Comparison of ENCODE assay signal across 20 mouse cellular contexts in the genomic region with DNA sequence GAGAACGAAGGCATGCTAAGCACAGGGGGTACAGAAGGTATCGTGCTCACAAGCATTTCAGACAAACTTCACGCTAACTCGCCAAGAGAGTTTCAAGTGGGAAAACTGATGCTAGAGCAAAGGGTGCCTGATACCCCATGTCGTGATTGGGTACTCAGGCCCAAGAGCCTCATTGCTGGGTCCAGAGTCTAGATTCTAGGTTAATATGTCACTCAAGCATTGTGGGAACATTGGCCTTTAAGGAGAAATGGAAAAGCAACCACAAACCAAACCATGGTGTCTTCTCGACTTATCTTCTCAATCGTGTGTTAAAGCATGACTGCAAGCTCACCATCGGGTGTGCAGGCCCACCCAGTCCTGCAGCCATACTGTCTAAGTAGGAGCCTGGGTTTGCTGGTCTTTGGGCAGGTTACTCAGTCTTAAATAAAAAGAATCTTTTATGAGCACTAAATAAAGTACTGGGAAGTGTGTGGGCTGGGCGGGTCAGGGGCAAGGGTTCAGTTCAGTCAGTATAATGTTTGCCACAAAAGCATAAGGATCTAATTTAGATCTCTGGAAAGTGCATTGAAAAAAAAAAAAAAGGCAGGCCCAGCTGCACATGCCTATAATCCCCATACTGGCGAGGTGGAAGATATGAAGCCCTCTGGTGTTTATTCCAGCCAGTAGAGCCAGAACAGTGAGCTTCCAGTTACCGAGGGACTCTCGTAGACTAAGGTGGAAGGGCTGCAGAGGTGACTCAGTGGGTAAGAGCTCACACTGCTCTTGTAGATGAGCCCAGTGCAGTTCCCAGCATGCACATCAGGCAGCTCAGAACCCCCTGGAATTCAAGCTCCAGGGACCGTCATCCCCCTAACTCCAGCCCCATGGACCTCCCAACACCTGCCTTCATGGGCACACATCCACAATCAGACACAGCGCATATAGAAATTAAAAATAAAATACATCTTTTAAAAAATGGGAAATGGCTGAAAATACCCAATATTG. TPM values are rescaled to one million over a fixed set of nuclear protein-coding genes. Genes with fewer than 3 reads are reported as not detected.
DNase-seq lines count a peak whose midpoint lies in the region; ATAC-seq and TF ChIP-seq lines count a peak whose summit lies in the region.
"Had no signal": no experiment of that assay in that cellular context is flagged by ENCODE, and none has a peak within 500 bp of the region (broad histone marks: within the 10 kb centered on the region; RNA-seq: fewer than 3 reads in every experiment).

No protein-coding gene starts in this region.

- H3K36me3 ChIP-seq in embryonic facial prominence, embryonic 11.5 days (replicated peaks; ENCODE audit: control insufficient read depth, insufficient read depth, low read depth, low read length), result 0 out of 2 replicates have a peak, but pooled peaks cover 2% of the 10 kb centered on the region
- peaks cover 72% of the 10 kb centered on the region for H3K36me3 ChIP-seq in embryonic facial prominence, embryonic 10.5 days (replicated peaks)
- H3K36me3 ChIP-seq in intestine, postnatal 0 days (ENCODE audit: control insufficient read depth, insufficient read depth), result peaks cover 29% of the 10 kb centered on the region
- peaks cover 37% of the 10 kb centered on the region for H3K36me3 ChIP-seq in small intestine, adult 2 months (ENCODE audit: control insufficient read depth, insufficient read depth, low read length)
- H3K36me3 ChIP-seq in midbrain, embryonic 15.5 days (replicated peaks), result no peaks in the 10 kb centered on the region
- peaks cover 5% of the 10 kb centered on the region; the same call in 1 of the 2 replicates for H3K36me3 ChIP-seq in midbrain, embryonic 16.5 days (ENCODE audit: control insufficient read depth, insufficient read depth, low read length)

- intact Hi-C loops in gastrocnemius, postnatal 36 days (cut with DNase I), result no loop called here

- DNase-seq in embryonic facial prominence, embryonic 11.5 days (ENCODE audit: low spot score), result peak; percentile 26
- DNase-seq in embryonic facial prominence, embryonic 10.5 days (ENCODE audit: low spot score), result no peak
- peak; percentile 69 for DNase-seq in kidney, postnatal 14 days
- DNase-seq in gastrocnemius, postnatal 36 days, result no peak
- DNase-seq: cerebellum, postnatal 10 days; thymus, adult 2 months had no signal

- TF ChIP-seq POLR2A in small intestine, adult 2 months (IDR thresholded peaks at IDR 0.05; ENCODE audit: low read depth, low read length), result no peak

- H3K4me3 ChIP-seq in embryonic facial prominence, embryonic 11.5 days (ENCODE audit: low read depth, low read length), result no peak overlapping the region
- H3K4me3 ChIP-seq in embryonic facial prominence, embryonic 10.5 days, result no peak overlapping the region
- H3K4me3 ChIP-seq in intestine, postnatal 0 days (ENCODE audit: low read depth, low read length), result no peak overlapping the region
- no peak overlapping the region; the same call in 1 of the 2 replicates for H3K4me3 ChIP-seq in small intestine, adult 2 months (ENCODE audit: low read depth, low read length)
- H3K4me3 ChIP-seq in midbrain, embryonic 15.5 days, result no peak overlapping the region
- H3K4me3 ChIP-seq in midbrain, embryonic 16.5 days (ENCODE audit: low read depth, low read length), result no peak overlapping the region
- H3K4me3 ChIP-seq: hindbrain, embryonic 13.5 days; liver, embryonic 12.5 days had no signal

- no peaks in the 10 kb centered on the region for H3K4me1 ChIP-seq in embryonic facial prominence, embryonic 11.5 days (ENCODE audit: control insufficient read depth, insufficient read depth, low read length)
- H3K4me1 ChIP-seq in embryonic facial prominence, embryonic 10.5 days, result peaks cover 6% of the 10 kb centered on the region; the same call in 1 of the 2 replicates
- no peaks in the 10 kb centered on the region for H3K4me1 ChIP-seq in intestine, postnatal 0 days (replicated peaks; ENCODE audit: control insufficient read depth, insufficient read depth, low read length)
- peaks cover 10% of the 10 kb centered on the region; the same call in 1 of the 2 replicates for H3K4me1 ChIP-seq in small intestine, adult 2 months (ENCODE audit: control insufficient read depth, insufficient read depth, insufficient read length, low read length)
- H3K4me1 ChIP-seq in midbrain, embryonic 15.5 days, result no peaks in the 10 kb centered on the region
- no peaks in the 10 kb centered on the region for H3K4me1 ChIP-seq in midbrain, embryonic 16.5 days (ENCODE audit: control insufficient read depth, insufficient read depth, low read length)
- H3K4me1 ChIP-seq: hindbrain, embryonic 13.5 days; liver, embryonic 12.5 days had no signal

- H3K27me3 ChIP-seq in embryonic facial prominence, embryonic 11.5 days (ENCODE audit: control insufficient read depth, insufficient read depth, low read length), result no peaks in the 10 kb centered on the region
- no peaks in the 10 kb centered on the region for H3K27me3 ChIP-seq in embryonic facial prominence, embryonic 10.5 days (replicated peaks; ENCODE audit: low read depth, poor library complexity, severe bottlenecking)
- no peaks in the 10 kb centered on the region for H3K27me3 ChIP-seq in intestine, postnatal 0 days (replicated peaks; ENCODE audit: control insufficient read depth, insufficient read depth, low read length)
- H3K27me3 ChIP-seq in small intestine, adult 2 months (ENCODE audit: control insufficient read depth, insufficient read depth, low read length), result no peaks in the 10 kb centered on the region
- no peaks in the 10 kb centered on the region for H3K27me3 ChIP-seq in midbrain, embryonic 15.5 days (replicated peaks)
- no peaks in the 10 kb centered on the region for H3K27me3 ChIP-seq in midbrain, embryonic 16.5 days (ENCODE audit: control insufficient read depth, insufficient read depth, low read depth, low read length)
- H3K27me3 ChIP-seq: CH12.LX; hindbrain, embryonic 13.5 days; liver, embryonic 12.5 days had no signal

- H3K9me3 ChIP-seq in embryonic facial prominence, embryonic 11.5 days (replicated peaks; ENCODE audit: control insufficient read depth, low read length), result no peaks in the 10 kb centered on the region
- H3K9me3 ChIP-seq in embryonic facial prominence, embryonic 10.5 days, result no peaks in the 10 kb centered on the region
- H3K9me3 ChIP-seq in intestine, postnatal 0 days (ENCODE audit: control insufficient read depth), result no peaks in the 10 kb centered on the region
- no peaks in the 10 kb centered on the region for H3K9me3 ChIP-seq in midbrain, embryonic 15.5 days
- H3K9me3 ChIP-seq in midbrain, embryonic 16.5 days (replicated peaks; ENCODE audit: control insufficient read depth, low read length, poor library complexity, severe bottlenecking), result no peaks in the 10 kb centered on the region
- H3K9me3 ChIP-seq: hindbrain, embryonic 13.5 days; liver, embryonic 12.5 days had no signal

- H3K9ac ChIP-seq in embryonic facial prominence, embryonic 11.5 days (replicated peaks; ENCODE audit: low read length), result no peak overlapping the region
- no peak overlapping the region for H3K9ac ChIP-seq in intestine, postnatal 0 days (ENCODE audit: low read depth, low read length)
- H3K9ac ChIP-seq in midbrain, embryonic 15.5 days, result no peak overlapping the region
- no peak overlapping the region for H3K9ac ChIP-seq in midbrain, embryonic 16.5 days (ENCODE audit: low read depth, low read length)
- H3K9ac ChIP-seq: hindbrain, embryonic 13.5 days; liver, embryonic 12.5 days had no signal

- H3K27ac ChIP-seq in embryonic facial prominence, embryonic 11.5 days (replicated peaks; ENCODE audit: low read depth, low read length), result no peak overlapping the region
- H3K27ac ChIP-seq in embryonic facial prominence, embryonic 10.5 days (replicated peaks), result no peak overlapping the region
- H3K27ac ChIP-seq in intestine, postnatal 0 days (ENCODE audit: low read depth, low read length), result peak overlapping the region; percentile 69
- H3K27ac ChIP-seq in small intestine, adult 2 months (ENCODE audit: insufficient read depth, low read depth, low read length), result peak overlapping the region; percentile 81
- no peak overlapping the region for H3K27ac ChIP-seq in midbrain, embryonic 15.5 days
- no peak overlapping the region for H3K27ac ChIP-seq in midbrain, embryonic 16.5 days (ENCODE audit: low read length)
- H3K27ac ChIP-seq: hindbrain, embryonic 13.5 days; liver, embryonic 12.5 days had no signal

- no peak for TF ChIP-seq CTCF in intestine, postnatal 0 days (IDR thresholded peaks at IDR 0.05; ENCODE audit: low read depth)
- TF ChIP-seq CTCF in small intestine, adult 2 months (IDR thresholded peaks at IDR 0.05; ENCODE audit: extremely low read depth, insufficient read length, insufficient replicate concordance, low read depth, low read length), result no peak

- ATAC-seq in embryonic facial prominence, embryonic 11.5 days (replicated peaks; ENCODE audit: insufficient number of reproducible peaks, low FRiP score, low TSS enrichment, low read depth), result no peak
- ATAC-seq in intestine, postnatal 0 days, result peak; percentile 93
- no peak for ATAC-seq in midbrain, embryonic 15.5 days (replicated peaks)
- no peak for ATAC-seq in midbrain, embryonic 16.5 days
- ATAC-seq: liver, embryonic 12.5 days; lung, postnatal 0 days had no signal

- no peak overlapping the region for H3K4me2 ChIP-seq in embryonic facial prominence, embryonic 11.5 days (ENCODE audit: low read depth, low read length)
- H3K4me2 ChIP-seq in intestine, postnatal 0 days (replicated peaks; ENCODE audit: low read depth), result peak overlapping the region; percentile 28
- no peak overlapping the region for H3K4me2 ChIP-seq in midbrain, embryonic 15.5 days
- H3K4me2 ChIP-seq in midbrain, embryonic 16.5 days (ENCODE audit: low read length), result no peak overlapping the region
- H3K4me2 ChIP-seq: hindbrain, embryonic 13.5 days; liver, embryonic 12.5 days had no signal

- WGBS in embryonic facial prominence, embryonic 11.5 days, result 78% methylated on average over 14 of the region's 14 CpGs
- 78% methylated on average over 14 of the region's 14 CpGs for WGBS in embryonic facial prominence, embryonic 10.5 days
- 49% methylated on average over 14 of the region's 14 CpGs for WGBS in intestine, postnatal 0 days
- WGBS in small intestine, adult 2 months, result 40% methylated on average over 14 of the region's 14 CpGs
- WGBS in midbrain, embryonic 15.5 days, result 91% methylated on average over 14 of the region's 14 CpGs
- WGBS in midbrain, embryonic 16.5 days, result 89% methylated on average over 14 of the region's 14 CpGs

RNA-seq across cellular contexts. Expression of gene Qdpr, which starts 13.8 kb away (rescaled TPM):
- polyA plus RNA-seq in embryonic facial prominence, embryonic 11.5 days (2014; fragmentation: Nextera tagmentation; extraction: Ambion mirVana), result 127 and 131 TPM in 2 replicates
- 127 and 130 TPM in 2 replicates for polyA plus RNA-seq in embryonic facial prominence, embryonic 10.5 days (2016; fragmentation: Nextera tagmentation; extraction: Ambion mirVana)
- polyA plus RNA-seq in intestine, postnatal 0 days (2015; fragmentation: Nextera tagmentation; extraction: Ambion mirVana), result 355 and 422 TPM in 2 replicates
- polyA plus RNA-seq in small intestine, adult 2 months (2012; rRNA removed), result 47.2 and 84.8 TPM in 2 replicates
- polyA plus RNA-seq in midbrain, embryonic 15.5 days (2015; fragmentation: Nextera tagmentation; extraction: Ambion mirVana), result 110 and 132 TPM in 2 replicates
- 10 to 100 TPM; 54.0 to 57.9 TPM for total RNA-seq in gastrocnemius, postnatal 36 days (2021)
- 112 and 127 TPM in 2 replicates for polyA plus RNA-seq in midbrain, embryonic 16.5 days (2015; fragmentation: Nextera tagmentation; extraction: Ambion mirVana)

RNA-seq across cellular contexts. Expression of gene Clrn2, which starts 17.3 kb away (rescaled TPM):
- polyA plus RNA-seq in embryonic facial prominence, embryonic 11.5 days (2014; fragmentation: Nextera tagmentation; extraction: Ambion mirVana), result 0.22 TPM in 2 replicates
- polyA plus RNA-seq in embryonic facial prominence, embryonic 10.5 days (2016; fragmentation: Nextera tagmentation; extraction: Ambion mirVana), result not detected in 2 replicates
- not detected in 2 replicates for polyA plus RNA-seq in intestine, postnatal 0 days (2015; fragmentation: Nextera tagmentation; extraction: Ambion mirVana)
- polyA plus RNA-seq in small intestine, adult 2 months (2012; rRNA removed), result not detected in 2 replicates
- 0.18 and 0.50 TPM in 2 replicates for polyA plus RNA-seq in midbrain, embryonic 15.5 days (2015; fragmentation: Nextera tagmentation; extraction: Ambion mirVana)
- not detected for total RNA-seq in gastrocnemius, postnatal 36 days (2021)
- polyA plus RNA-seq in midbrain, embryonic 16.5 days (2015; fragmentation: Nextera tagmentation; extraction: Ambion mirVana), result 0.33 TPM in 1 of 2 replicates, not detected in the other
- total RNA-seq: adrenal gland, postnatal 4 days; CH12.LX; granulocyte monocyte progenitor cell, adult 5-6 weeks; megakaryocyte, adult 5-6 weeks had no signal
- polyA plus RNA-seq: forebrain, embryonic 11.5 days; heart, embryonic 16.5 days; liver, embryonic 12.5 days; lung, postnatal 0 days; neural tube, embryonic 14.5 days; thymus, adult 2 months had no signal

RNA-seq across cellular contexts. Expression of gene Lap3, which starts 56.9 kb away (rescaled TPM):
- polyA plus RNA-seq in embryonic facial prominence, embryonic 11.5 days (2014; fragmentation: Nextera tagmentation; extraction: Ambion mirVana), result 101 and 103 TPM in 2 replicates
- 112 and 115 TPM in 2 replicates for polyA plus RNA-seq in embryonic facial prominence, embryonic 10.5 days (2016; fragmentation: Nextera tagmentation; extraction: Ambion mirVana)
- polyA plus RNA-seq in intestine, postnatal 0 days (2015; fragmentation: Nextera tagmentation; extraction: Ambion mirVana), result 108 and 120 TPM in 2 replicates
- polyA plus RNA-seq in small intestine, adult 2 months (2012; rRNA removed), result 16.9 and 134 TPM in 2 replicates
- polyA plus RNA-seq in midbrain, embryonic 15.5 days (2015; fragmentation: Nextera tagmentation; extraction: Ambion mirVana), result 28.7 and 29.9 TPM in 2 replicates
- total RNA-seq in gastrocnemius, postnatal 36 days (2021), result 10 to 100 TPM; 51.1 to 53.8 TPM
- 28.8 and 31.6 TPM in 2 replicates for polyA plus RNA-seq in midbrain, embryonic 16.5 days (2015; fragmentation: Nextera tagmentation; extraction: Ambion mirVana)

Comparison
In these comparisons a context has a peak if more than half of its experiments do, and no peak if none do; other contexts are left out.
1. DNase-seq: peak in embryonic facial prominence, embryonic 11.5 days (single experiment) and kidney, postnatal 14 days (single experiment); none in embryonic facial prominence, embryonic 10.5 days (single experiment) and gastrocnemius, postnatal 36 days (0 of 2).
2. H3K27ac ChIP-seq: peak in intestine, postnatal 0 days (single experiment) and small intestine, adult 2 months (single experiment); none in embryonic facial prominence, embryonic 11.5 days (single experiment), embryonic facial prominence, embryonic 10.5 days (single experiment), midbrain, embryonic 15.5 days (single experiment) and midbrain, embryonic 16.5 days (single experiment).